Mouse (Mus musculus): ENCODE results near the gene Nrp1. TPM values are rescaled to one million over a fixed set of nuclear protein-coding genes. Genes with fewer than 3 reads are reported as not detected.

Nrp1 gene
- total RNA-seq, 2 experiments from 2014 or later: 50.4 to 53.6 TPM

DNA sequence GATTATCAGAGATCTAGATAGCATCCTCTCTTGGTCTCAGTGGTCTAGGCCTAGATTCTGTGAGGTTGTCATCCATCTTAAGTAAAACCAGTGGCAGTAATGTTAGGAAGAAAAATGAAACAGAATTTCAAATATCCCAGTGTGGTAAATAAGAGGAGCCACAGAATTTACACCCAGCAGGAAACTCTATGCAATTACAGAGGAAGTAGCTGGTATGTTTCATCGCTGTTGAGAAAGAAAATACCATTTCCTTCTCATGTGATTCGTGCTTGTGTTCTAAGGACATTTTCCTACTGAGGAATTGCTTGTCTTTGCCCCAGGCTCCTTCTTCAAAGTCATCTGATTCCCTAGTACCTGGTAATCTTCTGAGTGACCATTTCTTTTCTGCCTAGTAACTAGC lies 95.1 kb downstream of the Nrp1 start:
- intact Hi-C loops (cut with DNase I; ENCODE audit: low total_unique reads): no loop called here
- no peak for DNase-seq

DNA sequence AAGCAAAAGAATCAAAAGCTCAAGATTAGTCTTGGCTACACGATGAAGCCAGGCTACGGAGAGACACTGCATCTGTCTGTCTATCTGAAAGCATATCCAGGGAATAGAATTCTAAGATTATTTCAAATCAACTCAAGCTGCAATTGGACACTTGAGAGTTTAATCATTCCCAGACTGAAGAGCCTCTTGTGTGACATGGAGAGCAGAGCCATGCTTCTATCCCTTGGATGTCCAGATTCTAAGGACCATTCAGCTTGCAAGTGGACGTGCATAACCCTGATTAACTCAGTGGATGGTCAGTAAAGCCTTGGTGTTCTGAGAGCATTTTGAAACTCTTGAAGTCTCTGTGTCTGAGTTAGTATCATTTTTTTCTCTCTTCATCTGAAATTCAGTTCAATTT lies 95.6 kb downstream of the Nrp1 start:
- DNase-seq: no peak
- intact Hi-C loops (cut with DNase I; ENCODE audit: low total_unique reads): no loop called here

DNA sequence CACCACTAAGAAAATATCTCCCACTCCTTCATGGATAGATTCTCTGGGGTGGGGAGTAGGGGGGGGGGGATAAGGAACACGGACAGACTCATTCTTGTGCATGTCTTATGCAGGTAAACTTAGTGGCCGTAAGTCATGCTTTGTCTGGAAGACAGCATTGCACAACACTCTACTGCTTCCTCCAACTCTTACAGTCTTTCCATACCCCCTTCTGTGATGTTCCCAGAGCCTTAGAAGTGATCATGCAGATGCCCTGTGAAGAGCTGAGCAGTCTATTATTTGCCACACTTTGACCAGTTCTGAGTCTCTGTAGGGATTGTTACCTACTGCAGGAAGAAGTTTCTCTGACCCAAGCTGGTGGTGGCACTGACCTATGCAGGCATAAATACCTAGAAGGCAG lies 98.9 kb downstream of the Nrp1 start:
- intact Hi-C loops (cut with DNase I; ENCODE audit: low total_unique reads): no loop called here
- no peak for DNase-seq

GRCm38 (mm10) chr8:128459704-128460103 lies 101.3 kb downstream of the Nrp1 start:
- intact Hi-C loops (cut with DNase I; ENCODE audit: low total_unique reads): no loop called here
- no peak for DNase-seq

DNA sequence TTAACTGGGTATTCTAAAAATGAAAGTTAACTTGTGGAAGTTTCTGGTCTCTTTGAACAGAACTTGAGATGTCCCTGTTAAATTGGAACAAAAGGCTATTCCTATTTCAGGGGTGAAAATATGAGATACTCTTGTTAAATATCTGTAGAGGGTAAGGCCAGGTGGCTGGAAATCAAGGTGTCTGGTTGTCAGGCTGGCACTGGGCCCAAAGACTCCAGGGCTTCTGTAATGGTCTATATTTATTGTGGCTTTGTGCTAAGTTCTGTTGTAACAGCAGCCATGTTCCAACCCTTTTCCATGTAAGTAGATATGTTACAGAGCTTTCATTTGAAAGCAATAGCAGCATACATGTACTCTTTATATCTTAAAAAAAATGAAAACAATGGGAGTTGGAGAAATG lies 103.3 kb downstream of the Nrp1 start:
- intact Hi-C loops (cut with DNase I; ENCODE audit: low total_unique reads): no loop called here
- no peak for DNase-seq

DNA sequence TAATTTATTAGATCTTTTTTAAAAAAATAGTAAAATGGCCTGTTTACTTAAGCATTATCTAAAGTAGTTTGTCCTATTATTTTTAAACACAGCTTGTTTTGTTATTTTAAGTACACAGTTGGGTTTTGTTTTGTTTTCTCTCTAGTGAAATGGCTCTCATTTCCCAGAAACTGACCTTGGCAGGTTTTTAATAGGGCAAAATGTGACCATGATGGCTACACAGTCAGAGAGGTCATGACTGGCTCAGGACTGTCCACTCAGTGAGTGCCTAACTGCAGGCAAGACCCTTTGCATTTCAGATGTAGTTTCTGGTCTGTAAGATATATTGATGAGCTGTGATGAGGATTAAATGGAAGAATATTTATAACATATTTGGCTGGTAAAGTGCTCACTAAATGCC lies 104.8 kb downstream of the Nrp1 start:
- DNase-seq: no peak
- intact Hi-C loops (cut with DNase I; ENCODE audit: low total_unique reads): no loop called here

DNA sequence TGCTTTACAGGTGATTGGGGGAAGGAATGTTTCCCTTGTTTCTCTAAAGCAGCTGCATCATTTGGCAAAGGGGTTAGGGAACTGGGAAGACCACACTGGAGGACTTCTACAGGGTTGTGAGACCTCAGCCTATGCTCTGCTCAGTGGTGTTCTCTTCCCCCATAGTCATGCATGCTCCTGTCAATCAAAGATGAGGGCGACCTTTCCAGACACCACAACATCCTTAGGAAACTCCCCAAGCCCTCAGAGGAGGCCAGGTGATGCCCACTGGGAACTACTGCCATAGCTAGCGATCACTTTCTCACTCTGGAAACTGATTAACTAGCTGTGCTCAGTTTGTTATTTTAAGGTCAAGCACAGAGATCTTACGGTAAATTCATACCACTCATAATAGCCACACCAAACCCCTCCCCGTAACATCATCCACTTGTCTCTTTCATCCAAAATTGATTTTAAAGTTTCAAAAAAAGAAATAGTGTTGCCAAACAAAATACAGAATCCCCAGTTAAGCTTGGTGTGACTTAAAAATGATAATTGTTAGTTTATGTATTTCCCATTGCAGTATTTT lies 105.7 kb downstream of the Nrp1 start:
- intact Hi-C loops (cut with DNase I; ENCODE audit: low total_unique reads): no loop called here
- DNase-seq: no peak

GRCm38 (mm10) chr8:128465553-128465952 lies 107.1 kb downstream of the Nrp1 start:
- intact Hi-C loops (cut with DNase I; ENCODE audit: low total_unique reads): no loop called here
- DNase-seq: no peak

GRCm38 (mm10) chr8:128466681-128467430 lies 108.5 kb downstream of the Nrp1 start:
- intact Hi-C loops (cut with DNase I; ENCODE audit: low total_unique reads): no loop called here
- no peak for DNase-seq

DNA sequence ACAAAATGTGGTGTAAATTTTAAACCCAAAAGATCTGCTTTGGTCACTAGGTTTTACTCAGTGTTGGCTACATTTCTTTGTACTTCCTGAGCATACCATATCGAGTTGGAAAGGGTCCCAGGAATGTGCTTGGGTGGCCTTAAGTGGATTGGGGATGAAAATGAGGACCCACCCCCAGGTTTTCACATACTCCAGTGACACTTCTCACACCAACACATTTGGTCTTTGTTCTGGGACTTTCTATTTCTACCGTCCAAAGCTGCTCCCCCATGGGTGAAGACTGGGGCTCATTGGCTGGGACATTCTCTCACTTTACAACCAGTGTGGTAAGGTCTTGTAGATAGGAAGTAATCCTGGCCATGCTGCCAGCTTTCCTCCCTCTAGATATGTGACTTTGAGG lies 111.7 kb downstream of the Nrp1 start:
- no peak for DNase-seq
- intact Hi-C loops (cut with DNase I; ENCODE audit: low total_unique reads): no loop called here

DNA sequence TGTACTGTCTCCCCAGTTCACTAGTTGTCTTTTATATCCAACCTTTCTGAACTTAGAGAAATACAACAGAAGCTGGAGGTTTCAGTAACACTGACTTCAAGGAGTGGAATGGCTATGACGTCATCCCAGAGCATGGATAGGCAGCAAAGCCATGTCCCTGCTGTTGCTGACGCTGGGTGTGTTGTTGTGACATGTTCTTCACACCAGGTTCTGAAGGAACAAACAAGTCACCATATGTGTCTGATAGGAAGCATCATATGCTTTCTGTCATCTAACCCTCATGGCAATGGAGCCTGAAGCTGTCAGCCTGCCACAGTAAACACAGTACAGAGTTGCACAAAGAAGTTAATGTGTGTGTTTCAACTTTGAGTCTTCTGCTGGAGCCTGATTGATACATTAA lies 112.8 kb downstream of the Nrp1 start:
- no peak for DNase-seq
- intact Hi-C loops (cut with DNase I; ENCODE audit: low total_unique reads): no loop called here

DNA sequence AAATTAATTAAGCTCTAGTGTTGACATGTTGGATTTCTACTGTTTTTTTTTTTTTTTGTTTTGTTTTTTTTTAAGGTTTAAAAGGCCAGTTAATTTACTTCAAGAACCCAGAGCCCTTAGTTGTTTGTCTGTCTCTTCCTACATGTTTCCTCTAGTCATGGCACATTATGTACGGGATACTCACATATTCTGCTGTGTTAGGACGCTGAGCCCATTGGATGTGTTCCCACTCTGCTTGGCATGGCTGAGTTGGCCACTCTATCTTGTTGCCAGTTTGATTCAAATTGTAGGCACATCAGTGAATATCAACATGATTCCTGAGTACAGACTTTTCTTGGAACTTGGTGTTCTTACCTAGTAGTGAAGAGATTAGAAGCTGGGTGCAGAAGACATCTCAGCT lies 114.5 kb downstream of the Nrp1 start:
- no peak for DNase-seq
- intact Hi-C loops (cut with DNase I; ENCODE audit: low total_unique reads): no loop called here

GRCm38 (mm10) chr8:128473456-128474239 lies 115.2 kb downstream of the Nrp1 start:
- intact Hi-C loops (cut with DNase I; ENCODE audit: low total_unique reads): no loop called here
- DNase-seq: no peak

DNA sequence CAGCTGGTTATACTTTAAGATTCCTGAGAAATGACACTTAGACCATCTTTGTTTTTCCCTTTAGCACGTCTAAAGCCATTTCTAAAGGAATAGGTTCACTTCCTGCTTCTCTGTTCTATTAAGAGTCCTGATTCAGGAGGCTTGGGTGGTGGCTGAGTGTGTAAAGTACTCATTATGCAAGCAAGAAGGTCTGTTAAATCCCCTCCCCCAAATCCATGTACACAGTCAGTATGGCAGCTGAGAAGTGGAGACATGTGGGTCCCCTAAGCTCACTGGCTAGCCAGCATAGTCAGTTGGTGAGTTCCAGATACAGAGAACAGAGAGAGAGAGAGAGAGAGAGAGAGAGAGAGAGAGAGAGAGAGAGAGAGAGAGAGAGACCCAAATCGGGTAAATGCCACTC lies 116.2 kb downstream of the Nrp1 start:
- DNase-seq: no peak
- intact Hi-C loops (cut with DNase I; ENCODE audit: low total_unique reads): no loop called here

GRCm38 (mm10) chr8:128476206-128476605 lies 117.8 kb downstream of the Nrp1 start:
- DNase-seq: no peak

DNA sequence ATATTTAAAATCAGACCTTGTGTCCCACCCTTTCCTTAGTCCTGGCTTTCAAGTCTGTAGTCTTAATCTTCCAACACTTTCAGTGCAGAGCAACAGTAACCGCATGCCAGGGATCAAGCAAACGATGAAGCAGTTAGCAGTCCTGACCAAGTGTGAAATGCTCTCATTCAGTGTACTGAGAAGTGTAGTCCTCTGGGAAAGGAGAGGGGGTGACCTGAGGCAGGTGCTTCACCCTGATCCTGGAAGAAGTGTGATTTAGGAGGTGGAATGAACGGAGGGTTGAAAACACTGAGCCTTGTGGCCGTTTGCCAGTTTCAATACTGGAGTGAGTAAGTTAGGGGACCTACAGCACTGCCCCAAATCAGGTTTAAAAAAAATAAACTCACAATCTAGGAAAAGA lies 119.6 kb downstream of the Nrp1 start:
- DNase-seq: no peak
- intact Hi-C loops (cut with DNase I; ENCODE audit: low total_unique reads): no loop called here

More at GRCm38 (mm10) chr8:128476206-128476605, 117.8 kb downstream of the Nrp1 start:
- intact Hi-C loops (cut with DNase I; ENCODE audit: low total_unique reads): no loop called here

- no peak for DNase-seq
- intact Hi-C loops (cut with DNase I; ENCODE audit: low total_unique reads): loop anchor here (10.0 kb wide), 1 partner anchor 1045 kb away; no protein-coding TSS in a partner anchor
Observed at GRCm38 (mm10) chr8:128479309-128480013, 121.1 kb downstream of the Nrp1 start.

DNA sequence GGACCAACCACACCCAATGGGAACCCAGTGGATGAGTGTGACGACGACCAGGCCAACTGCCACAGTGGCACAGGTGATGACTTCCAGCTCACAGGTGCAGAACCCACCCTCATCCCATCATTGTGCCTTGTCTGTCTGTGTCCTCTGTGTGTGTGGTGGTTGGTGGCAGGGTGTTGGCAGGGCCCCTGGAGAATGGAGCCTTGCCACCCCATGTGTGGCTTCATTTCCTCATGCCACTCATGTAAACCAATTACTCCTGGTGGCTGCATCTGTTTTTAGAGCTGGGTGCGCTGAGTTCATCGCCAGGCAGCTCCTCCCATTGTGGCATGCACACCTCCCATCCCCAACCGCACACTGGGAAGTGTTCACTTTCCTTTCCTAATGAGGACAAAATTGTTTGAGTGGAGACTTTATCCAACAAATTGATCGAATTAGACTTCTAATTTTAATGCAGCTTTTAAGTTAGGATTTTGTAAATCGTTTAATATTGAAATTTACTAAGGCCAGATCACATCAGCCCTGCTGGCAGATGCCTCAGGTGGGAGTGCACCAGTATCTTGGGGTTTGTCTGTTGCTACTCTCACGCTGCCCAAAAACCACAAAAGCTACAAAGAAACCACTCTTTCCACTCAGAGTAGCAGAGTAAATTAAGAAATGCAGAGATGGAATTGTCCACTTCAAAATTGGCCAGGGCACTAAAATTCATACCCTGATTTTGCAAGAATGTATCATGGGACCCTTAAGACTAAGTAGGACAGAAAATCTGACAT lies 122.7 kb downstream of the Nrp1 start:
- no peak for DNase-seq
- intact Hi-C loops (cut with DNase I; ENCODE audit: low total_unique reads): loop anchor here (10.0 kb wide), 1 partner anchor 1046 kb away; no protein-coding TSS in a partner anchor

- DNase-seq: no peak
- intact Hi-C loops (cut with DNase I; ENCODE audit: low total_unique reads): loop anchor here (10.0 kb wide), 1 partner anchor 1049 kb away; no protein-coding TSS in a partner anchor
Observed at GRCm38 (mm10) chr8:128483344-128483743, 124.9 kb downstream of the Nrp1 start.
